7 mouse cellular contexts compared by ENCODE assay signal in genomic region chr9:121479453-121479852, GRCm38 (mm10). TPM values are rescaled to one million over a fixed set of nuclear protein-coding genes. Genes with fewer than 3 reads are reported as not detected.
A peak's percentile ranks its signal among the peaks of the same experiment; 100 is the strongest.
DNase-seq lines count a peak whose midpoint lies in the region; ATAC-seq and TF ChIP-seq lines count a peak whose summit lies in the region.

No protein-coding gene starts in this region.

- TF ChIP-seq CTCF in kidney, postnatal 0 days (IDR thresholded peaks at IDR 0.05; ENCODE audit: low read depth) = peak; percentile 93

- peak; percentile 83 for DNase-seq in CD4-positive, CD25-positive, alpha-beta regulatory T cell, adult 2 months (ENCODE audit: low read depth, low spot score)
- peak; percentile 73 for DNase-seq in Muller cell, postnatal 12 days (ENCODE audit: inconsistent ontology term)
- DNase-seq in cerebellum, postnatal 14 days = peak; percentile 82 to 86
- peak; percentile 66 to 75 for DNase-seq in frontal cortex, postnatal 36 days (ENCODE audit: low spot score in 2 of 2)
- peak; percentile 83 for DNase-seq in kidney, postnatal 0 days (ENCODE audit: low spot score)
- peak; percentile 47 to 58 for DNase-seq in lung, adult 18-20 months

- H3K9ac ChIP-seq in kidney, postnatal 0 days (ENCODE audit: low read depth, low read length) = no peak overlapping the region

- no peaks in the 10 kb centered on the region for H3K9me3 ChIP-seq in kidney, postnatal 0 days (replicated peaks; ENCODE audit: low read length)

- no peaks in the 10 kb centered on the region for H3K27me3 ChIP-seq in kidney, postnatal 0 days (ENCODE audit: insufficient read depth, low read length)

- no peak overlapping the region for H3K4me2 ChIP-seq in kidney, postnatal 0 days (ENCODE audit: low read length)

- H3K27ac ChIP-seq in kidney, postnatal 0 days = no peak overlapping the region

- no peaks in the 10 kb centered on the region; the same call in 1 of the 2 replicates for H3K4me1 ChIP-seq in kidney, postnatal 0 days (replicated peaks; ENCODE audit: insufficient read depth, low read length)

- no peak; the same call in 1 of the 2 replicates for ATAC-seq in kidney, postnatal 0 days (replicated peaks; ENCODE audit: low FRiP score, low read depth)
- peak; percentile 15; the same call in 1 of the 2 replicates for ATAC-seq in neutrophil, adult 5-6 weeks (ENCODE audit: extremely low read depth, insufficient number of reproducible peaks, low FRiP score, poor library complexity, severe bottlenecking)

- 35% methylated on average over 5 of the region's 5 CpGs for WGBS in kidney, postnatal 0 days

- no peaks in the 10 kb centered on the region for H3K36me3 ChIP-seq in kidney, postnatal 0 days (ENCODE audit: insufficient read depth, low read length)

- H3K4me3 ChIP-seq in kidney, postnatal 0 days (replicated peaks; ENCODE audit: low read depth, low read length) = no peak overlapping the region

RNA-seq across cellular contexts. Expression of gene Cck, which starts 16.0 kb away (rescaled TPM):
- 13.0 and 14.0 TPM in 2 replicates for polyA plus RNA-seq in kidney, postnatal 0 days (2015; fragmentation: Nextera tagmentation; extraction: Ambion mirVana)
- total RNA-seq in neutrophil, adult 5-6 weeks (2017) = not detected in 2 replicates
